Mouse (Mus musculus) G1E (cell line): ENCODE results near the gene Gstm4. TPM values are rescaled to one million over a fixed set of nuclear protein-coding genes. Genes with fewer than 3 reads are reported as not detected.

ENCODE experiments used
- ATAC-seq: 2 replicates; pipeline ENCODE4 v1.8.0; 2016; ENCODE audit warnings: mild to moderate bottlenecking; ENCODE audit not compliant: insufficient number of reproducible peaks, poor library complexity, low FRiP score, severe bottlenecking; ENCODE audit errors: extremely low read depth
- DNase-seq: peaks from one replicate; pipeline ENCODE4 v3.0.0; 2012; ENCODE audit warnings: low spot score
- H3K27me3 ChIP-seq: 2 replicates; pipeline ENCODE4 v1.6.1; 2012; ENCODE audit warnings: mild to moderate bottlenecking, low read length, inconsistent platforms; ENCODE audit not compliant: insufficient read depth
- H3K36me3 ChIP-seq: replicated peaks from 2 replicates; pipeline ENCODE3; 2012; ENCODE audit warnings: mild to moderate bottlenecking, inconsistent platforms
- H3K4me1 ChIP-seq: 2 replicates; pipeline ENCODE4 v1.6.1; 2012; ENCODE audit warnings: low read depth, low read length, inconsistent platforms, mixed read lengths; ENCODE audit not compliant: insufficient read depth
- H3K4me3 ChIP-seq: 2 replicates; pipeline ENCODE4 v1.5.1; 2012; ENCODE audit warnings: low read depth, mild to moderate bottlenecking, inconsistent platforms, low read length, moderate library complexity, mixed read lengths
- H3K9me3 ChIP-seq: replicated peaks from 2 replicates; pipeline ENCODE4 v1.6.1; 2012; ENCODE audit warnings: inconsistent platforms
- CTCF ChIP-seq: IDR thresholded peaks from 2 replicates; pipeline ENCODE4 v1.5.1; 2012; ENCODE audit warnings: low read depth, low read length, inconsistent platforms, mixed read lengths
- GATA1 ChIP-seq: IDR thresholded peaks from 2 replicates; pipeline ENCODE4 v1.6.1; 2012; ENCODE audit warnings: borderline replicate concordance, low read length, inconsistent platforms, mixed read lengths
- GATA2 ChIP-seq: IDR thresholded peaks from 2 replicates; pipeline ENCODE4 v1.6.1; 2012; ENCODE audit warnings: low read depth, low read length, inconsistent platforms, borderline replicate concordance
- POLR2AphosphoS5 ChIP-seq: IDR thresholded peaks from 2 replicates; pipeline ENCODE4 v1.6.1; 2012; ENCODE audit warnings: low read depth, low read length, inconsistent platforms; ENCODE audit not compliant: insufficient replicate concordance
- TAL1 ChIP-seq: conservative IDR thresholded peaks from 2 replicates; pipeline ENCODE4 v1.6.1; 2012; ENCODE audit warnings: low read depth, low read length, inconsistent platforms, mixed read lengths
- polyA plus RNA-seq: library from polyadenylated mRNA; stranded (reverse); fragments of >175 nt; gene quantifications from 2 replicates; pipeline ENCODE4 v1.2.3, GENCODE M21; 2012
- total RNA-seq, 2 experiments: library from RNA; stranded (forward) in 1 of 2; stranded (reverse) in 1 of 2; fragments of 200-1000 nt in 1 of 2; fragments of >200 nt in 1 of 2; fragmentation: Nextera tagmentation in 1 of 2; gene quantifications; 2 replicates each; pipeline ENCODE4 v1.2.3; 2014 to 2017

Gstm4 gene
- total and polyA plus RNA-seq, 3 experiments = not detected

DNA sequence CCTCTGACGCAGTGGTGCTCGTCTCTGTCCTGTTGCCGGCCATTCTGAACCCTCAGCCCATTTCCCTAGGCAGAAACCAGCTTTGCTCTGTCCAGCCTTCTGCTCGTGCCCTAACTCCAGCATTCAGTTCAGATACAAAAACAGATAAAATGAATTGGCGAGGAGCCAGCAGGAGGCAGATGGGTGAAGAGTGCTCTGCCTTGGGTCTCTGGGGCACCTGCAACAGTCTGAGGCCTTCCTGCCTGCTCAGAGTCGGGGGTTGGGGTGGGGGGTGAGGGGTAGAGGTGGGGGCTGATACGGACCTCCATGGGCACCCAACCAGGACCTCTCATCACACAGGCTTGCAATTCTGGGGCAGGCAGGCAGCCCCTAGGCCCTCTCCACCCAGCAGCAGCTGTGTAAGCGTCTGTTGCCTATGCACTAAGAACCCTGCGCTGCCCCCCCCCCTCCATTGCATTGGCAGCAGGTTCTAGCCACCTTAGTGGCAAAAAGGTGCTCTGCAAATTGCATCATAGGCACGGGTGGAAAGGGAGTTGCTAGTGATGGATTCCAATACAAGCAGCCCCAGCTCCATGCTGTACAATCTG lies 28.4 kb upstream of the Gstm4 start:
- DNase-seq (peak; percentile 16), ATAC-seq (no peak)
- TF ChIP-seq GATA2 (no peak), GATA1 (no peak), TAL1 (no peak)
- Histone ChIP-seq H3K27me3 (no peaks in the 10 kb centered on the region), H3K9me3 (no peaks in the 10 kb centered on the region), H3K36me3 (peaks cover 90% of the 10 kb centered on the region), H3K4me1 (peaks cover 82% of the 10 kb centered on the region), H3K4me3 (no peak overlapping the region)

DNA sequence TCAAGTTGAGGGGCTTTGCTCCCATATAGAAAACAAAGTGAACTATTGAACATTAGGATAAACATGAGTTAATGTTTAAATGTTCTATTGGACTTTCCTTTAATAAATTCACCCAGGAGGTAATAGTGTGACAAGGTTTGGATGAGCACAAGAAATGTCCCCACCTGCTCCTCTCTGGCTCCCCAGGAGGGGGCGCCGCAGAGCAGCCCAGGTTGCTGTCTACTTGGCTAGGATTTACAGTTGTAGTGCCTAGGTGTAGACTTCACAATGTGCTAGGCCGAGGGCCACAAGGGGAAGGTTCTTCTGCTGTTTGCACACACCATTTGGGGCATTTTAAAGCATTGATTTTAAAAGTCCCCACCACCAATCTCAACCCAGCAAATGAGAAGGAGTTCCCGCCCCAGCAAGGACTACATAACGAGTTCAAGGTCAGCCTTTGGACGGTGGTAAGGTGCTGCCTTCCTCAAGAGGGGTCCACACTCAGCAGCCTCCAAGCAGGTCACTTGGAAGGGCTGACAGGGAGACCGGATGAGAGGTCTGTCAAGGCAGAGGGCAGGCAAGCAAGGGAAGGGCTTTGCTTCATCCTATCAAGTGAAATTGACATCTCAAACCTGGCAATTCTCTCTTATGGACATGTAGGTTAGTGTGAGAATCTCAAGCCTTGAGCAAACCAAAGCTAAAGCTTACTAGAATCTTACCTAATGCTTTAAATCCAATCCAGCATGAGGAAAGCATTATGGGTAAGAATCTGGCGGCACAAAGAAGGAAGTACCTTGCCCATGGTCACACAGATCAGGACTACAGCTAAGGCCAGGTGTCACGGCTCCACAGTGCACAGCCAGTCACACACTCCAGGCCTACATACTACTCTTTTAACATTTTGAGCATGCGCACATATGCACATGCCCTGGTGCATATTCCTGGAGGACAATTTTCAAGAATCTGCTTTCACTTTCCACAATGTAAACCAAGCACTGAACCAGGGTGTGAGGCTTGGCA lies 25.9 kb upstream of the Gstm4 start:
- TF ChIP-seq CTCF (peak; percentile 96), GATA1 (no peak)
- Histone ChIP-seq H3K4me3 (no peak overlapping the region), H3K4me1 (peaks cover 64% of the 10 kb centered on the region), H3K27me3 (peaks cover 2% of the 10 kb centered on the region; the same call in 1 of the 2 replicates), H3K9me3 (no peaks in the 10 kb centered on the region), H3K36me3 (peaks cover 65% of the 10 kb centered on the region)
- no peak for ATAC-seq
- peak; percentile 65 for DNase-seq

DNA sequence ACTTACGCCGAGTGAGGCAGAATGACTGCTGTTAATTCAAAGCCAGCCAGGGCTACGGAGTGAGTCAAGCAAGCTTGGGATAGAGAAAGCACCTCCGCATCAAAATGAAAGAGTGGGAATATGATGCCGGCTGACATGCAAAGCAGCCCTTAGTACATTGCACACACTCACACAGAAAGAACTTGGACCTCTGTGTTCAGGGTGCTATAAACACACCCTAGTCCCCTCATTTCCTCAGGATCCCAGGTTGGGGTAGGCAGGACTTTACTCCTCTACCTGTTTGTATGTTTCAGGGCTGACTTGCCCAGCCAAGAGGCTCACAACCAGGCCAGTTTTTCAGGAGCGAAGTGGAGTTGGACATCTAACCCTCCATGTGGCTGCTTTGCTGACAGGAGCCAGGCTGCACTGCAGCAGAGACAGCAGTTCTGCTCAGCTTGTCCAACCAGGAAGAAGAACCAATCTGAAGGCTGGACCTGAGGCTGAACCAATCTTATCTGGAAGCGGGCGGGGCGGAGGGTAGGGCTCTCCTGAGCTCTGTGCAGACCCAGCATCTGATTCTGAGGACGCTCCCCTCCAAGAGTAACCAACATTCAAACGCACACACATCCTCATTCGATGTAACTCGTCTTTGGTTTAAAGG lies 24.7 kb upstream of the Gstm4 start:
- ATAC-seq (no peak), DNase-seq (no peak)
- Histone ChIP-seq H3K4me1 (peaks cover 61% of the 10 kb centered on the region), H3K27me3 (peaks cover 9% of the 10 kb centered on the region; the same call in 1 of the 2 replicates), H3K4me3 (no peak overlapping the region; the same call in 1 of the 2 replicates), H3K36me3 (peaks cover 53% of the 10 kb centered on the region), H3K9me3 (no peaks in the 10 kb centered on the region)
- TF ChIP-seq GATA2 (no peak), POLR2AphosphoS5 (0 out of 2 replicates have a peak, but pooled peaks have one; percentile 10)

DNA sequence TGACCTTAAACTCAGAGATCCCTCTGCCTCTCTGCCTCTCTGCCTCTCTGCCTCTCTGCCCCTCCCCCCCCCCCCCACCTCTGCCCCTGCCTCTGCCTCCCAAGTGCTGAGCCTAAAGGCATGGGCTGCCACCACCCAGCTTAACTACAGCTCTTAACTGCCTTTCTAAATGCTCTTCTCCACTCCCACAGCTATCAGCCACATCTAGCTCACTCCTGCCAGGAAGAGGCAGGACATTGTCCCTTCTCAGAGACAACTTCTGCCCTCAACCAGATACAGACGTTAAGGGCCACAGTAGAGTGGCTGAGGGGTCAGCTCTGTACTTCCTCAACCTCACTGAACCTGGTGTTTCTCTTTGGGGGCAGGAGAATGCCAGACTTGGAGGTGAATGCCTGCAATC lies 24.1 kb upstream of the Gstm4 start:
- TF ChIP-seq CTCF (no peak), POLR2AphosphoS5 (0 out of 2 replicates have a peak, but pooled peaks have one; percentile 4)

DNA sequence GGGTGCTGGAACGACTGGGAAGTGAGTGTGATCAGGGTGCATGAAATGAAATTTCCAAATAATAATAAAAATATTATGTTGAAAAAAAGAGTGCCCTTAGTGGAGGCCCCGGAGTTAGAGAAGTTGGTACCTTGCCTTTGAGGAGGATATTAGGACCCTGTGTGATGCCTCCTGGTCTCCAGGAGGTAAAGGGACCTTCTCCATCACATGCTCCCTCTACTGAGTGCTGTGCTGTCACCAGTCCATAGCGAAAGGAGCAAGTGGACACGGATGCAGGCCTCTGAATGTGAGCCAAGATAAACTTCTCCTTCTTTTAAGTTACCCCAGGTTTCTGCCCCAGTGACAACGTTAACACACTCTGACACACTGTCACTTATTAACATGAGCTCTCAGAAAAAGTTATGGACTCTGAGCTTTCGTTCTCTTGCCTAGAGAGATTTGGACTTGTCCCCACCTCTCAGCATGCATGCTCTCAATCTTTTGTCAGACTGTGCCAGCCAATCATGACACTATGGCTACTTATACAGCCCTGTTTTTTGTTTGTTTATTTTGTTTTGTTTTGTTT lies 22.8 kb upstream of the Gstm4 start:
- DNase-seq (no peak), ATAC-seq (no peak)
- H3K4me1 ChIP-seq = peaks cover 46% of the 10 kb centered on the region
- H3K27me3 ChIP-seq = peaks cover 17% of the 10 kb centered on the region; the same call in 1 of the 2 replicates
- TF ChIP-seq GATA2 = no peak
- TF ChIP-seq CTCF = no peak
- no peak for TF ChIP-seq TAL1
- no peak for TF ChIP-seq GATA1
- TF ChIP-seq POLR2AphosphoS5 = no peak
- no peaks in the 10 kb centered on the region for H3K9me3 ChIP-seq
- no peak overlapping the region for H3K4me3 ChIP-seq
- peaks cover 34% of the 10 kb centered on the region for H3K36me3 ChIP-seq

More for the DNA sequence above, 24.1 kb upstream of the Gstm4 start:
- no peak overlapping the region for H3K4me3 ChIP-seq
- H3K36me3 ChIP-seq = peaks cover 47% of the 10 kb centered on the region
- no peak for DNase-seq
- peaks cover 57% of the 10 kb centered on the region for H3K4me1 ChIP-seq
- no peaks in the 10 kb centered on the region for H3K9me3 ChIP-seq
- H3K27me3 ChIP-seq = peaks cover 13% of the 10 kb centered on the region; the same call in 1 of the 2 replicates
- no peak for ATAC-seq

DNA sequence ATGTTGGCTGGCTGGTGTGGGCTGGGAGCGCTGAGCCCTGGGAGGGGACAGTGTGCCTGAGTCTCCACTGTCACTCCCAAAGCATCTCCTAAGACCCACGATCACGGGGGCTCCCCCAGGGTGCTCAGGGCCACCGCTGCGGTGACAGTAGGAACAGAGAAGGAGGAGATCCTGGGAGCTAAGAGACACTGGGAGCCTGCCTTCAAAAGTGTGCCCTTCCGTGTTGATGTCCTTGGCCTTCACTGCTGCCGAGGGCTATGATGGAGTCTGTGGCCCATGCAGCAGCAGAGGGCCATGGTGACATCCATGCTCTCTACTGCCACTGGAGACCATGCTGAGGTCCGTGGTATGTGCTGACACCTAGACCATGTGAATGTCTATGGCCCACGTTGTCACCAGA lies 20.9 kb upstream of the Gstm4 start:
- H3K9me3 ChIP-seq = no peaks in the 10 kb centered on the region
- ATAC-seq (no peak), DNase-seq (no peak)
- TF ChIP-seq CTCF (no peak), TAL1 (no peak)
- H3K27me3 ChIP-seq = peaks cover 17% of the 10 kb centered on the region; the same call in 1 of the 2 replicates
- H3K4me3 ChIP-seq = no peak overlapping the region
- H3K36me3 ChIP-seq = peaks cover 17% of the 10 kb centered on the region
- H3K4me1 ChIP-seq = peaks cover 37% of the 10 kb centered on the region
